Mouse (Mus musculus): Measurements from ENCODE around the gene Mcm7.

Mcm7 gene

DNA sequence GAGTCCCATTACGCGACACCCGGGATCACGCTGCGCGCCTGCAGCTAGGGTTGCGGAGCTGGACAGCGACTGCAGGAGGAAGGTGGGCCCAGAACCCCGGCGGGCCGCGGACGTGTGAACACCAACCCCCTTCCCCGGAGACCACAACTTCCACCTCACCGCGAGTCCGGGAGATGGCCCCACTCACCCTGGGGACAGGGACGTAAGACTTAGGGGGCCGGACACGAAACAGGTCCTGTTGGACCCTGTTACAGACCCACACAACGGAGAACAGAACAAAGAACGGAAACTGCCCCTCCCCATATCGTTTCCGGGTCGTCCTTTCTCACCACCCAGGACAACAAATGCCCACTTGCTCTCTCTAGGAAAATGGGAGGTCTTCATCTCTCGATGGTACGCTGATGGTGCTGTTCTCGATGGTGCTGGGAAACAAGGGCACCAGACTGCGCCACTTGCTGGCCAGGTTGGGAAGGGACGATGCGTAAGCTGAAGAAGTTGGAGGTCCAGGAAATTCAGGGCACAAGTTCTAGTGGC lies 16.7 kb downstream of the Mcm7 start, which contains the start of gene Zfp113:
TSS of gene Zfp113 (minus strand) at position 302 of the 534 bp plus-strand sequence.
- under 1% methylated on average over 31 of the region's 31 CpGs for WGBS

DNA sequence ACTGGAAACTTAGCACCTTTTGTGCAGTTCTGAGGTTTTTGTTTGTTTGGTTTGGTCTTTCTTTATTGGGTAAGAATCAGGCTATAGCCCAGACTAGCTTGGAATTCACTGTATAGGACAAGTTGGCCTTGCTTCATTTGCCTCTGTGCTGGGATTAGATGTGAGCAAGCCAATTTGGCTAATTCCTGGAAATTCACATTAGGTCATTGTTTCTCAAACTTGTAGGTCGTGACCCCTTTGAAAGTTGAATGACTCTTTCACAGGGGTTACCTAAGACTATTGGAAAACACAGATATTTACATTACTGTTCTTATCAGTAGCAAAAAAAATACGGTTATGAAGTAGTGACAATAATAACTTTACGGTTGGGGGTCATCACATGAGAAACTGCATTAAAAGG lies 17.8 kb downstream of the Mcm7 start:
- 83% methylated on average over 3 of the region's 3 CpGs for WGBS

DNA sequence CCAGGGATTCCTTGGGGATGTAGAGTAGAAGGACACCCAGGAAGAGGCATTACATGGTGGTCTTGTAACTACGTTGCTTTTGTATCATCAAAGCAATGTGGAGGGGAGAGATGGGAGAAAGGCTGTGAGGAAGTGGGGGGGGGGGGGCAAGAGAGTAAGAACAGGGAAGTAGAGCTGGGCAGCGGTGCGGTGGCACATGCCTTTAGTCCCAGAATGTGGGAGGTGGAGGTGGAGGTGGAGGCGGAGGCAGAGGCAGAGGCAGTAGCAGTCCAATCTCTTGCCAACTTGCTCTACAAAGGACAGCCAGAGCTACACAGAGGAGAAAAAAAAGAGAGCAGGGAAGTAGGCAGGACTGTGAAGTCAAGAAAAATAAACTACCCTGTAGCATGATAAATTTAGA lies 33.6 kb downstream of the Mcm7 start:
- WGBS = 31% methylated on average over 4 of the region's 4 CpGs

DNA sequence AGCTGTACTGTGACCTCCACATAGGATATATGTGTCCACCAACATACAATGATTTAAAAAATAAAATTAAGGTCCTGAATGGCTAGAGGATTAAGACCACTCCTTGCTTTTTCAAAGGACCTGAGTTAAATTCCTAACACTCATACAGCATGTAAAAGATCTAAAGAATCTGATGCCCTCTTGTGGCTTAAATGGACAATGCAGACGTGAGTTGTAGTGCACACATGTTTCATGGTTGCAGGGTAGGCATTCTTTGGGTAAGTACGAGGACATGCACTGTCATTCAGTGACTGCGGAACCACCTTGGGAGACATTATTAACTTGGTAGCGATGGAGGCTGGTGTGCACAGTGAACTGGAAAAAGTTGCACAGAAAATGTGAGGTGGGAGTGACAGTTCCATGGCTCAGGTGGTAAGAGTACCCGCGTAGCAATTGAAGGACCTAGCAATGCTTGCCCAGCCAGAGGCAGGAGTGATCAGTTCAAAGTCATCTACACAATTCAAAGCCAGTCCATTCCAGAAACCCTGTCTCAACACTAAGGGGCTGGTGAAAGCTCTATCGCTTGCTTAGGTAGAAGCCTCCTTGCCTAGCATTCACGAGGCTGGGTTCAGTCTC lies 34.2 kb downstream of the Mcm7 start:
- WGBS = 61% methylated on average over 8 of the region's 8 CpGs

DNA sequence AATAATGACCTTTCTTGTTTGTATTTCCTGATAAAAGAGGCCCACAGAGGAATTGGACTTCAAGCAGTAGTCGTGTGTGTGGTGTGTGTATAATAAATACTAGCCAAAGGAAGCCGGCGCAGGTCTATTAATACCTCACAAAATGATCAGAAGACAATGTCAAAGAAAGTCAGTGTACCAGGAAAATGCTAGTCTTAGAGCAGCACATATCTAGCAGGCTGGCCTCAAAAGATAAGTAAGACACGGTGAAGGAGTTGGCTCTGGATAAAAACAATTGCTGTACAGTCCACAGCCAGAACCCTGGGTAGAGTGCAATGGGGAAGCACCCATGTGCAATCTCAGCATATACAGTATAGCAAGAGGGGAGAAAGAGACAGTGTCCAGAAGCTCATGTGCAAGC lies 35.0 kb downstream of the Mcm7 start:
- 68% methylated on average over 4 of the region's 4 CpGs for WGBS

DNA sequence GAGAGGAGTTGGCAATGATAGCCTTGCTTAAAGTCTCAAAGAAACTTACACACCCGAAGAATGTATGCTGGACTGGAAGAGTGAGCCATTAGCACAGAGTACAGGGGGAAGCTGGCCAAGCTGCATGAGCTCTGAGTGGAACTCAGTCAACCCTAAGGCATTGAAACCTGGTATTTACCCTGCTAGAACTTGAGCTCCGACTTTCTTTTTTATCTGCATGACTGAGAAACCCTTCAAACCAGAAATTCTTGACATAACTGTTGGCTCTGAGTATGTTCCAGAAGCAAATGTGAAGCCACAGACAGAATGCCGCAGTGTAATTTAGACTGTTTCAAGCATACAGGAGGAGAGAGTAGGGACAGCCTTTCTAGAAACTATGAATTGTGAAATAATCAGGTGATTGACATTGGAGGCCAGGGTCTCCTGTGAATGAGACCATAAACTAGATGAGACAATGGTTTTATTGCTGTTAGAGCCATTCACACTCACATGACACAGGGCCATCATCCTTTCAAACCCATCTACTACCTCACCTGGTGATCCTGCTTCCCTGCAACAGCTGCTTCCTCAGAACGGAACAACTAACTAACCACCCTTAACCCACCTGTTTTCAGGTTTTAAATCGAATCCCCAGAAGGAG lies 39.7 kb downstream of the Mcm7 start:
- 89% methylated on average over 5 of the region's 5 CpGs for WGBS

DNA sequence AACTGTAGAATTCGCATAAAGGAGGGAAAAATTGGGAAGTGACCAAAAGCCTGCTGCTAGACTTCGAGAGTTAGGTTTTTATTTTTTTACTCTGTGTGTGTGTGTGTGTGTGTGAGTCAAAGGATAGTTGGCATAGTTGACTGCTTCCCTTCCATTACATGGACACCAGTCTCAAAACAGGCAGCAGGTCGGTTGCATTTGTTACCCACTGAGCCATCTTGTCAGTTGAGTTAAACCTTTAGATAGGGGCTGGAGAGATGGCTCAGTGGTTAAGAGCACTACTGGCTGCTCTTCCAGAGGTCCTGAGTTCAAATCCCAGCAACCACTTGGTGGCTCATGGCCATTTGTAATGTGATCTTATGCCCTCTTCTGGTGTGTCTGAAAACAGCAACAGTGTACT lies 54.2 kb downstream of the Mcm7 start:
- WGBS = 46% methylated on average over 3 of the region's 3 CpGs

DNA sequence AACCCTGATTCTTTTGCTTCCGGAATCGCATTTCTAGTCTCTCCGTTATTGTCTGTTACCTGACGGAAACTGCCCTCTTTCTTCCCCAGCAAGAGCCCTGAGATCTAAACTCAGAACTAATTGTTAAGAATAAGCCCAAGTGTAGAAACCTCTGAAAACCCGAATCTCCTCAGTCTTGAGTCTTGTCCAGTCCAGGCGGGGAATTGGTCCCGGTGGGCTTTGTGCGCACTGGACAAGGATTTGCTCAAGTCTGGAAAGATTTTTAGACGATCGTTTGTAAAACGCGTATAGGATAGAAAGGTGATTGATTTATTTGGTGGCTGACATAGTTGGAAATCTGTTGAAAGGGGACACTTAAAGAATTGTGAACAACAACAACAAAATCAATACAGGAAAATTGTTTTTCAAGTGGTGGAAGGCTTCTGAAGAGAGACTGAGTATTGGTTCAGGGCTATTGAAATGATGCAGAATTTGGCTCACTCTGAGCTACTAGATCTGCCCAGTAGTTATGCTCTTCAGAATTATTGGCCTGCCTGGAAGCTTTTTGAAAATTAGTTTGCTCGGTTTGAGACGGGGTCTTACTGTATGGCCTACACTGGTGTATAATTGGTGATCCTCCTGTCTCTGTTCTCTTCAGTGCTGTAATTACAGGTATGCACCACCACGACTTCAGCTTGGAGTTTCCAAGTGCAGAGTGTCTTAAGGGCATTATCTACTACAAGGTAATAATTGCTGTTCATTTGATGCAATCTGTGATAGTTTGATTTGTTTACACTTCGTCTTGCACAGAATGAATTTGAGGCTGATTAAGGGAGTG lies 54.8 kb downstream of the Mcm7 start:
- 3% methylated on average over 16 of the region's 16 CpGs for WGBS

DNA sequence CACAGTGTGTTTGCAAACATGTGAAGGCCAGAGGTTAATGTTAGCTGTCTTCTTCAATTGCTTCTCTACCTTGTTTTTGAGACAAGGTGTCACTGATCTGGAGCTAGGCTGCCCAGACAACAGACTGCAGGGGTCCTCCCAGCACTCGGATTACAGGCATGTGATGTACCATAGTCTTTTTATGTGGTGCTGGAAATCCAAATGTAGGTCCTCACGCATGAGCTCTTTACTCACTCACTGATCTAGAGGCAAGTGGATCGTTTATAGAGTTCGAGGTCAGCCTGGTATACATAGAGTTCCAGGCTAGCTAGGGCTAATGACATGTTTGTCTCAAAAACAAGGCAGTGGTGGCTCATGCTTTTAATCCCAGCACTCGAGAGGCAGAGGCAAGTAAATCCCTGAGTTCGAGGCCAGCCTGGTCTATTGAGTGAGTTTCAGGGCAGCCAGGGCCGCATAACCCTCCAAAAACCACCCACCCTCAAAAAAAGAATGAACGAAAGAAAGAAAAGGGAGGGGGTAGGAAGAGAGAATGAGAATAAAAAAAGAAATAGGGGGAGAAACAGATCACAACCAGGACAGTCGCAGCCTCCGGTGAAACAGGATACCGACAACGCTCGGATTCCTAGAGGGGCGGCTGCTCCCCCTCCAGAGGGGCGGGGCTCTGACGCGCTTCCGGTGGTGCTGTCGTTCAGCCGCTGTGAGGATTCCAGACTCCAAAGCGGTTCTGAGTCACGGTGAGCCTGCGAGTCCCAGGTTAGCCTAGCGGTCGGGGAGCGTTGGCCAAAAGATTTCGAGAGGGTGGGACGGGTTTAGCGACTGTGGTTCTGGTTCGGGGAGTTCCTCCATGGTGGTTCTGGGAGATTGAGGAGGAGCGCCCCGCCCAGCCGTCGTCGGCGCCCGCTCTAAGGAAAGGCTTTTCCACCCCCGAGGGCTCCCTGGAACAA lies 55.7 kb downstream of the Mcm7 start, which contains the start of gene Zscan21:
TSS of gene Zscan21 (plus strand) at position 649 of the 944 bp plus-strand sequence.
- WGBS = 6% methylated on average over 38 of the region's 38 CpGs
